Mouse (Mus musculus) neural tube, embryonic 11.5 days (tissue): ENCODE results near the gene Recql. TPM values are rescaled to one million over a fixed set of nuclear protein-coding genes. Genes with fewer than 3 reads are reported as not detected.

ENCODE experiments used
- ATAC-seq: fragments of 200-750 bp; cut with Nextera tagmentation; 2 replicates; pipeline ENCODE4 v1.8.0; 2017; ENCODE audit warnings: moderate number of reproducible peaks, mild to moderate bottlenecking, moderate TSS enrichment, moderate library complexity; ENCODE audit not compliant: insufficient read depth, low FRiP score, low TSS enrichment
- DNase-seq: peaks from one replicate; pipeline ENCODE4 v3.0.0-alpha.2; 2015; ENCODE audit warnings: low spot score
- H3K27ac ChIP-seq: fragments of 300-500 bp; sonication (generic); 2 replicates; pipeline ENCODE4 v1.5.1; 2014; ENCODE audit warnings: low read depth, mild to moderate bottlenecking, low read length
- H3K27me3 ChIP-seq: fragments of 300-500 bp; sonication (generic); 2 replicates; pipeline ENCODE4 v1.6.1; 2014; ENCODE audit warnings: mild to moderate bottlenecking, low read length, mixed read lengths; ENCODE audit not compliant: control insufficient read depth, insufficient read depth
- H3K36me3 ChIP-seq: fragments of 300-500 bp; sonication (generic); 2 replicates; pipeline ENCODE4 v1.6.1; 2014; ENCODE audit warnings: mild to moderate bottlenecking, low read length, moderate library complexity, mixed read lengths; ENCODE audit not compliant: control insufficient read depth, insufficient read depth
- H3K4me1 ChIP-seq: fragments of 300-500 bp; sonication (generic); 2 replicates; pipeline ENCODE4 v1.6.1; 2014; ENCODE audit warnings: low read length, mixed read lengths; ENCODE audit not compliant: control insufficient read depth, insufficient read depth
- H3K4me2 ChIP-seq: fragments of 300-500 bp; sonication (generic); 2 replicates; pipeline ENCODE4 v1.6.1; 2014; ENCODE audit warnings: low read depth, mild to moderate bottlenecking, moderate library complexity
- H3K4me3 ChIP-seq: fragments of 300-500 bp; sonication (generic); 2 replicates; pipeline ENCODE4 v1.5.1; 2014; ENCODE audit warnings: low read depth, low read length
- H3K9ac ChIP-seq: fragments of 300-500 bp; sonication (generic); 2 replicates; pipeline ENCODE4 v1.6.1; 2014; ENCODE audit warnings: mild to moderate bottlenecking, low read length
- H3K9me3 ChIP-seq: fragments of 300-500 bp; sonication (generic); 2 replicates; pipeline ENCODE4 v1.6.1; 2016; ENCODE audit warnings: low read length; ENCODE audit not compliant: control insufficient read depth
- WGBS: fragments of 180-500 bp; shearing (Covaris S2); extraction: QIAGEN DNeasy Blood & Tissue Kit; methylation state at CpG from one replicate; pipeline ENCODE4 v1.1.7; 2014; 5-methylcytosine and 5-hydroxymethylcytosine counted together
- polyA plus RNA-seq: library from polyadenylated mRNA; unstranded; fragments of >200 nt; fragmentation: Nextera tagmentation; extraction: Ambion mirVana; gene quantifications from 2 replicates; pipeline ENCODE4 v1.2.1, GENCODE M21; 2014

Gene Recql
- polyA plus RNA-seq, 1 experiment from 2014 or later, result 37.6 TPM

DNA sequence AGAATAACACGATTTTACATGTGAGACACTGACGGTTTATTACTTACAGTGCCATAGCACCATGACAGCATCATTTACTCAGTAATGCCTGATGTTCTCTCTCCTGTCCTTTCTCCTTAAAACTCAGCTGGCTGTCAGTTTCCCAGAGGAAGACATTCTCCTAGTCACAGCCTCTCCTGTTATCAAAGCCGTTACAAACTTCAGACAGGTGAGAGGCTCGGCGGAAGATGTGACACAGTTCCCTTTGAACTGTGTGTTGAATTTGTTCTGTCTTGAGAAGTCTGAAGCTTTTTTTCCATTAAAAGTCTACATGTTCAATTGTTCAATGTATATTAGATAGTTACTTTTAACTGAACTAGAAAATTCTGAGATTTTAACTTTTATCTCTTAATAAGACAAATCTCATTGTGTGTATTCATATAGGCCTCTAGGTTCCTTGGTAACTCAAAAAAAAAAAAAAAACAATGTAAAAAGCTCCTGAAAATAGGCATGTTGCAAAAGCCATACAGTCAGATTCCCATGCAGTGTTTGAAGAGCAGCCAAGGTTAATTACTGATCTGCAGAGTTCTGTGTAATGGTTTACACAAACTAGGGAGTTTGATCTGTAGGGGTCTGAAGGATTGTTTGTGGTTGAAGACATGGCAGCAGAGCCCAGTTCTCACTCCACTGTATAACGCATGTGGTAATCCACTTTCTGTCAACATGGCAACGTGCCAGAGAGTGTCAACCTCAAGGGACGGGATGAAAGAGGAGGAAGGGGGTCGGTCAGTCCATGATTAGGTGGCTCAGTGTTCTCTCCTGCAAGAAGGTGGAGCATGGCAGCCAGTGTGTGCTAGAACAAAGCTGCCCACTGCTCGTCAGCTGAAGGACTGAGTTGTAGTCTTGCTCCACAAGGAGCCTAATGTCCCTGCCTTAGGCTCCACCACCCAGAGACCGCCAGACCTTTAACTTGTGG lies 39.2 kb downstream of the Recql start:
- 89% methylated on average over 11 of the region's 11 CpGs for WGBS
- Histone ChIP-seq H3K4me3 (no peak overlapping the region), H3K27ac (no peak overlapping the region), H3K36me3 (peaks cover 3% of the 10 kb centered on the region; the same call in 1 of the 2 replicates), H3K9ac (no peak overlapping the region), H3K9me3 (no peaks in the 10 kb centered on the region), H3K4me2 (no peak overlapping the region), H3K27me3 (no peaks in the 10 kb centered on the region), H3K4me1 (peaks cover 4% of the 10 kb centered on the region; the same call in 1 of the 2 replicates)
- no peak for ATAC-seq
- DNase-seq, result no peak

GRCm38 (mm10) chr6:142346181-142347110 lies 40.4 kb downstream of the Recql start:
- Histone ChIP-seq H3K27ac (no peak overlapping the region), H3K27me3 (no peaks in the 10 kb centered on the region), H3K9me3 (no peaks in the 10 kb centered on the region), H3K4me1 (peaks cover 4% of the 10 kb centered on the region; the same call in 1 of the 2 replicates), H3K4me2 (peak overlapping the region; percentile 37), H3K9ac (peak overlapping the region; percentile 60), H3K36me3 (peaks cover 3% of the 10 kb centered on the region; the same call in 1 of the 2 replicates), H3K4me3 (peak overlapping the region; percentile 73)
- no peak for DNase-seq
- 67% methylated on average over 12 of the region's 12 CpGs for WGBS
- no peak for ATAC-seq

DNA sequence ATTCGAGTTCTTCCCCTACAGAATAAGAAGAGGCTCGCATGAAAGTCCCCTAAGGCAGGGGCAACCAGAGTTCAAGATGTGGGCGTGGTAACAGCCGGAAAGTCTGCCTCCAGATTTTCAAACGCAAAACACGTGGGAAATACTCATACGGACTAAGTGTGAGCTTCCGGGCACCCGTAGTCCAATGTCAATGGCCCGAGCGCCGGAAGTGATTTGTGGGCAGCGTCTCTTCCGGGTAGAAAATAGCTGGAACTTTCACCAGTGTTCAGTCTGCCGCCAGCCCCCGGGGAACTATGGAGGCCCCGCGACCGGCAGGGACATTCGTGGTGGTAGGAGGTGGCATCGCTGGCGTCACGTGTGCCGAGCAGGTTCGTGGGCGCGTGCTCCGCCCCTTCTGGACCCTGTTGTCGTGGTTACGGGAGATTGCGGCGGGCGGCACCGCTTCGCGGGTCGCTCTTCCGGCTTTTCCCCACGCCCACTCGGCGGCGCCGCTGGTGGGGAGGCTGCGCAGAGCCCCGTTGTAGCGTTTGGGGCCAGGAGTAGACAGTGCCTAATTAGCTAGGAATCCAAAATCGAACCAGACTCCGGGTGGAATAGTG lies 41.3 kb downstream of the Recql start, which contains the start of gene Pyroxd1:
Pyroxd1 (plus strand) TSS at position 215 of the 599 bp plus-strand sequence.
- Histone ChIP-seq H3K4me3 (peak within 1 kb of the TSS; percentile 73), H3K27me3 (no peaks in the 10 kb centered on the region), H3K27ac (no peak within 1 kb of the TSS), H3K4me1 (peaks cover 4% of the 10 kb centered on the region; the same call in 1 of the 2 replicates), H3K4me2 (peak within 1 kb of the TSS; percentile 37), H3K9ac (peak within 1 kb of the TSS; percentile 60), H3K9me3 (no peaks in the 10 kb centered on the region), H3K36me3 (peaks cover 3% of the 10 kb centered on the region; the same call in 1 of the 2 replicates)
- WGBS, result under 1% methylated on average over 48 of the region's 48 CpGs
- peak; percentile 91 for DNase-seq
- ATAC-seq, result peak; percentile 92

DNA sequence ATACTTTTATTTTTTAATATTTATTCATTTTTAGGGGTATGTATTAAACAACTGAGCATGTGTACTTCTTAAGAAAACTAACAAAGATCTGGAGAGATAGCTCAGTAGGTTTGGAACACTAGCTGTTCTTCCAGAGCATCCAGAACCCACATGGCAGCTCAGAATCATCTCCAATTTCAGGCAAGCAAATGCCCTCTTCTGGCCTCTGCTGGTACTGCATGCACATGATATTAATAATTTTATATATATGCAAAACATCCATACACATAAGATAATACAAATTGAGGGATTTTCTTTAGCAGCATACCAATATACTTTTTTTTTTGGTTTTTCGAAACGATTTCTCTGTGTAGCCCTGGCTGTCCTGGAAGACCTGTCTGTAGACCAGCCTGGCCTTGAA lies 43.3 kb downstream of the Recql start:
- Histone ChIP-seq H3K27ac (no peak overlapping the region), H3K9ac (no peak overlapping the region), H3K36me3 (no peaks in the 10 kb centered on the region), H3K4me2 (no peak overlapping the region), H3K4me3 (no peak overlapping the region), H3K9me3 (no peaks in the 10 kb centered on the region), H3K27me3 (no peaks in the 10 kb centered on the region), H3K4me1 (peaks cover 4% of the 10 kb centered on the region; the same call in 1 of the 2 replicates)
- ATAC-seq (no peak), DNase-seq (peak; percentile 55)
- WGBS, result 74% methylated on average over 2 of the region's 2 CpGs

DNA sequence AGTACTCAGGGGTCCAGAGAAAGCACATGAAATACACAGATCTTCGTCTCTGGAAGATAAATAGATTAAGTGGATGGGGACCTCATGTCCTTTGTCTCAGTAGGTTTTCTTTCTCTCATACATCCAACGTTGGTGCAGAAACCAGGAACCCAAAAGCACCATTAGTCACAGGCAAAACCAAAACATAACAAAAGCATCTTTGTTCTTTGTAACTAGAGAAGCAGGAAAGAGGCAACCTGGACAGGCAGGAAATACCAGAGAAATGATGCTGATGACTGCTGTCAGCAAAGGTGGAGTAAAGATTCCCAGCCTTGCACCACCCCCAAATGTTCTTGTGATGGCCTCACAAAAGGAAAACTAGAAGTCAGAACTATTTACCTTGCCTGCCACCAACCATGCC lies 47.3 kb downstream of the Recql start:
- no peaks in the 10 kb centered on the region for H3K9me3 ChIP-seq
- no peaks in the 10 kb centered on the region for H3K36me3 ChIP-seq
- 43% methylated on average over 2 of the region's 2 CpGs for WGBS
- no peak overlapping the region for H3K27ac ChIP-seq
- H3K4me2 ChIP-seq, result no peak overlapping the region
- H3K4me3 ChIP-seq, result no peak overlapping the region
- DNase-seq (no peak), ATAC-seq (no peak)
- no peak overlapping the region for H3K9ac ChIP-seq
- no peaks in the 10 kb centered on the region for H3K27me3 ChIP-seq
- H3K4me1 ChIP-seq, result no peaks in the 10 kb centered on the region

DNA sequence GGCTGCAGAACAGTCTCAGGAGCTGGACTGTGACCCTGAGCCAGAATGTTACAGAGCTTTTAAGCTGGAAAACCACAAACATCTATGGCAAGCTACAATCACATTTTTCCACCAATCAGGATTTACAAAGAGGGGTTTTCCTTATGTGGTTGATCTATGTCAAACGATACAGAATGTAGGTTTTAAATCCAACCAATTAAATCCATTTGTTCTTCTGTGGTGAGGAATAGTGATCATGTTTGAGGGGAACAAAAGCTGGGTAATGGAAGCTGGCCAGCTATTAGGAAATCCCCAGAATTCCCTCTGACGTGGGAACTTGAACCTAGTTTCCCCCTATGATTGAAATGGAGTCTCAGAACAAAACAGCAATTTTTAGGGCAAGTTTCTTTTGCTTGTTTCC lies 47.9 kb downstream of the Recql start:
- no peak overlapping the region for H3K4me2 ChIP-seq
- H3K36me3 ChIP-seq, result no peaks in the 10 kb centered on the region
- H3K27me3 ChIP-seq, result no peaks in the 10 kb centered on the region
- H3K4me1 ChIP-seq, result no peaks in the 10 kb centered on the region
- ATAC-seq, result no peak
- H3K4me3 ChIP-seq, result no peak overlapping the region
- H3K9ac ChIP-seq, result no peak overlapping the region
- no peak for DNase-seq
- no peak overlapping the region for H3K27ac ChIP-seq
- 77% methylated on average over 2 of the region's 2 CpGs for WGBS
- no peaks in the 10 kb centered on the region for H3K9me3 ChIP-seq

DNA sequence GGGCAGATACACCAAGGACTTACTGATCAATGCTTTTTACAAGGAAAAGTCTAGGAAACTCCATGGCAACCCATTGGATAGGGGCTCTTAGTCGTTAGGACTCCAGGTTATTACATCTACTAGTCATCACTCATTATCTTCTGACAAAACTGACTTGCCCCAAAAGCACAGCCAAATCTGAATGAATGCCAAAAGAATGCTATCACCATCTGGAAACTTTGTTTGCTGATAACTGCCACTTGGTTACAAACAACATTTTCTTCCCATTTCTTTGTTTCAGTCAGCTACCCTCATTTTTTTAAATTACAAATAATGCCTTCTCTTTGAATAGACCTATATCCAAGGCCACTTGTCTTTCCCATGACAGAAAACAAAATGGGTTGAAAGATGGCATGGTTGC lies 57.7 kb downstream of the Recql start:
- H3K4me3 ChIP-seq, result no peak overlapping the region
- H3K27me3 ChIP-seq, result no peaks in the 10 kb centered on the region
- no peaks in the 10 kb centered on the region for H3K4me1 ChIP-seq
- DNase-seq (no peak), ATAC-seq (no peak)
- H3K4me2 ChIP-seq, result no peak overlapping the region
- 72% methylated on average over 1 of the region's 1 CpGs for WGBS
- H3K27ac ChIP-seq, result no peak overlapping the region
- H3K9ac ChIP-seq, result no peak overlapping the region
- no peaks in the 10 kb centered on the region for H3K36me3 ChIP-seq
- no peaks in the 10 kb centered on the region for H3K9me3 ChIP-seq

GRCm38 (mm10) chr6:142326598-142326997 lies 60.3 kb downstream of the Recql start:
- Histone ChIP-seq H3K4me2 (no peak overlapping the region), H3K4me1 (no peaks in the 10 kb centered on the region), H3K36me3 (no peaks in the 10 kb centered on the region), H3K4me3 (no peak overlapping the region), H3K9me3 (no peaks in the 10 kb centered on the region), H3K9ac (no peak overlapping the region), H3K27ac (no peak overlapping the region), H3K27me3 (no peaks in the 10 kb centered on the region)
- ATAC-seq, result no peak
- 78% methylated on average over 3 of the region's 3 CpGs for WGBS
- no peak for DNase-seq
